Mouse (Mus musculus) stomach, postnatal 0 days (tissue): ENCODE results near the gene Phldb3.

Source experiments
- CTCF ChIP-seq: IDR thresholded peaks from 2 replicates; pipeline ENCODE4 v1.5.1; 2016; ENCODE audit warnings: antibody characterized with exemption, low read depth, mild to moderate bottlenecking, moderate library complexity
- EP300 ChIP-seq: optimal IDR thresholded peaks from 2 replicates; pipeline ENCODE3; 2016; ENCODE audit warnings: antibody characterized with exemption

DNA sequence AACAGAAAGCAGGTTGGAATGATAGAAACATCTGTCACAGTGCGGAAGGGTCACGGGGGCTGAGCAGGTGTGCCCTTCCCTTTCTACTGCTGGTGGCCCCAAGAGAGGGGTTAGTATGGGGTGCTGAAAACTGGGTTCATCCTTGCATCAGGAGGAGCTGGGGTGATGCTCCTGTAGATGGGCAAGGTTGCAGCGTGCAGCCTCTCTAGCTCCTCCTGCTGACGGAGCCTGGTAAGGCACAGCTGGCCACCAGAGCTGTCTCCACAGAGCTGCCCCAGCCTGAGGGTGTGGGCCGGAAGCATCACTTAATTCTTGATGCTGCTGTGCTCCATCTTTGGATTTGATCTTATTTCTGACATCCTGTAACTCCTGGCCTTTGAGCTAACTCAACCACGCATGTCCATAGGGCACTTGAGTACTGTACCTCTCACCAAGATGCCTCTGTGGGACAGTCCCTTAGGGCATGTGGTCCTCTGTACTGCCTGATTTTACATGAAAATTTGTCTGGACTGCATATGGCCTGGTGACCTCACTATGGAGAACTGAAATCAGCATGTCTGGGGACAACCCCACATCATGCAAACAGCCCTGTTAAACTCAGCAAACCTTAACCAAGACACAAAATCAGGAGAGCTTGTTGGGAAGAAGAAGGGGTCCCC, 45.8 kb upstream of the Phldb3 start:
- peak; percentile 89 for TF ChIP-seq CTCF
- TF ChIP-seq EP300, result no peak
